ENCODE assay signal across 8 mouse cellular contexts in genomic region chr2:152739031-152739841, GRCm38 (mm10). TPM values are rescaled to one million over a fixed set of nuclear protein-coding genes. Genes with fewer than 3 reads are reported as not detected.
DNase-seq lines count a peak whose midpoint lies in the region; ATAC-seq and TF ChIP-seq lines count a peak whose summit lies in the region.

No protein-coding gene starts in this region.

- peaks cover 18% of the 10 kb centered on the region for H3K4me1 ChIP-seq in spleen, adult 2 months (ENCODE audit: control insufficient read depth, insufficient read depth, insufficient read length)
- peaks cover 25% of the 10 kb centered on the region for H3K4me1 ChIP-seq in neural tube, embryonic 14.5 days (ENCODE audit: control insufficient read depth, insufficient read depth, low read length)

- H3K36me3 ChIP-seq in spleen, adult 2 months (ENCODE audit: control insufficient read depth, insufficient read depth, low read length) = no peaks in the 10 kb centered on the region
- no peaks in the 10 kb centered on the region for H3K36me3 ChIP-seq in neural tube, embryonic 14.5 days (ENCODE audit: control insufficient read depth, insufficient read depth, low read length)

- no peaks in the 10 kb centered on the region for H3K9me3 ChIP-seq in neural tube, embryonic 14.5 days (ENCODE audit: control insufficient read depth, low read length)

- H3K27me3 ChIP-seq in spleen, adult 2 months (ENCODE audit: control insufficient read depth, insufficient read depth, low read length) = peaks cover 16% of the 10 kb centered on the region
- no peaks in the 10 kb centered on the region for H3K27me3 ChIP-seq in neural tube, embryonic 14.5 days (ENCODE audit: control insufficient read depth, insufficient read depth, low read length)

- no peak for TF ChIP-seq CTCF in spleen, adult 2 months (IDR thresholded peaks at IDR 0.05; ENCODE audit: extremely low read depth, insufficient read depth, insufficient read length, insufficient replicate concordance)

- H3K4me3 ChIP-seq in spleen, adult 2 months (ENCODE audit: extremely low read depth, insufficient read depth, insufficient read length) = peak overlapping the region; percentile 37; the same call in 1 of the 2 replicates
- H3K4me3 ChIP-seq in neural tube, embryonic 14.5 days (ENCODE audit: low read depth, low read length) = peak overlapping the region; percentile 33

- DNase-seq in spleen, adult 2 months (ENCODE audit: low read depth in 1 of 2, low spot score in 2 of 2) = no peak
- DNase-seq in spleen, adult 12 weeks (ENCODE audit: low spot score) = no peak
- peak; percentile 84 for DNase-seq in embryo, embryonic 10 days (ENCODE audit: low spot score)
- peak; percentile 99 for DNase-seq in heart, adult 11 months
- DNase-seq in kidney, adult 11 months = peak; percentile 94
- peak; percentile 84 to 89 for DNase-seq in lung, adult 18-20 months
- DNase-seq in urinary bladder, postnatal 36 days (ENCODE audit: low spot score in 2 of 2) = peak; percentile 84 to 92

- no peak for TF ChIP-seq POLR2A in spleen, adult 2 months (IDR thresholded peaks at IDR 0.05; ENCODE audit: low read depth, low read length)

- H3K9ac ChIP-seq in neural tube, embryonic 14.5 days (replicated peaks; ENCODE audit: low read depth, low read length) = peak overlapping the region; percentile 56; the same call in 1 of the 2 replicates

- peak; percentile 15; the same call in 1 of the 2 replicates for ATAC-seq in neural tube, embryonic 14.5 days (ENCODE audit: low read depth)

- H3K4me2 ChIP-seq in neural tube, embryonic 14.5 days (ENCODE audit: low read depth, low read length) = peak overlapping the region; percentile 85

- WGBS in spleen, adult 2 months = 2% methylated on average over 35 of the region's 36 CpGs
- 3% methylated on average over 33 of the region's 36 CpGs for WGBS in neural tube, embryonic 14.5 days

- H3K27ac ChIP-seq in spleen, adult 2 months (ENCODE audit: insufficient read depth, low read length) = peak overlapping the region; percentile 55; the same call in 1 of the 2 replicates
- H3K27ac ChIP-seq in neural tube, embryonic 14.5 days (ENCODE audit: low read depth, low read length) = no peak overlapping the region

RNA-seq across cellular contexts. Expression of gene Id1, which starts 3.2 kb away (rescaled TPM):
- 53.5 and 84.4 TPM in 2 replicates for polyA plus RNA-seq in spleen, adult 2 months (2012; rRNA removed)
- 49.9 and 50.4 TPM in 2 replicates for polyA plus RNA-seq in neural tube, embryonic 14.5 days (2014; fragmentation: Nextera tagmentation; extraction: Ambion mirVana)

RNA-seq across cellular contexts. Expression of gene Cox4i2, which starts 14.7 kb away (rescaled TPM):
- polyA plus RNA-seq in spleen, adult 2 months (2012; rRNA removed) = 0.56 and 0.59 TPM in 2 replicates
- 3.6 and 4.5 TPM in 2 replicates for polyA plus RNA-seq in neural tube, embryonic 14.5 days (2014; fragmentation: Nextera tagmentation; extraction: Ambion mirVana)

RNA-seq across cellular contexts. Expression of gene Mcts2, which starts 52.4 kb away (rescaled TPM):
- polyA plus RNA-seq in spleen, adult 2 months (2012; rRNA removed) = 0.79 and 1.5 TPM in 2 replicates
- 40.2 and 43.8 TPM in 2 replicates for polyA plus RNA-seq in neural tube, embryonic 14.5 days (2014; fragmentation: Nextera tagmentation; extraction: Ambion mirVana)

Comparison
In these comparisons a context has a peak if more than half of its experiments do, and no peak if none do; other contexts are left out.
1. DNase-seq: peak in embryo, embryonic 10 days (single experiment), heart, adult 11 months (single experiment), kidney, adult 11 months (single experiment), lung, adult 18-20 months (2 of 2) and urinary bladder, postnatal 36 days (2 of 2); none in spleen, adult 2 months (0 of 2) and spleen, adult 12 weeks (single experiment).
2. RNA of gene Mcts2, which starts 52.4 kb away (polyA plus RNA-seq): 40.2 to 43.8 TPM in neural tube, embryonic 14.5 days; 0.79 to 1.5 TPM in spleen, adult 2 months; every median in the first group is over 10 times any median in the second.